Mouse (Mus musculus): Measurements from ENCODE around the gene Tnf. TPM values are rescaled to one million over a fixed set of nuclear protein-coding genes. Genes with fewer than 3 reads are reported as not detected.

Tnf gene
- polyA plus RNA-seq, 1 experiment from 2014 or later = not detected

- TF ChIP-seq CTCF (IDR thresholded peaks at IDR 0.05) = no peak
- no peak for DNase-seq (ENCODE audit: low read depth, low spot score)
- POLR2A ChIA-PET = interaction anchor here (0.7 kb wide), 1 partner anchor 16 kb away, joined by 4 read pairs; the partner anchor contains the start of gene Aif1
- no peaks in the 10 kb centered on the region for H3K27me3 ChIP-seq
- CTCF ChIA-PET = no interaction called here
- in situ Hi-C loops (cut with MboI; ENCODE audit: low pct_unique_long_range_greater_than_20kb) = no loop called here
- ATAC-seq = no peak
These were observed 10.1 kb downstream of the Tnf start for GRCm38 (mm10) chr17:35191723-35192122.

GRCm38 (mm10) chr17:35190096-35190495, 11.7 kb downstream of the Tnf start:
- CTCF ChIA-PET = interaction anchor here (1.0 to 1.4 kb wide), 3 partner anchors 11 to 15 kb away, joined by 3 read pairs; partner anchors contain the start of gene Tnf
- no peak for TF ChIP-seq CTCF (IDR thresholded peaks at IDR 0.05)
- DNase-seq (ENCODE audit: low read depth, low spot score) = no peak
- ATAC-seq = no peak
- in situ Hi-C loops (cut with MboI; ENCODE audit: low pct_unique_long_range_greater_than_20kb) = no loop called here
- POLR2A ChIA-PET = interaction anchor here (0.9 kb wide), 1 partner anchor 339 kb away, joined by 3 read pairs; no protein-coding TSS in a partner anchor
- no peaks in the 10 kb centered on the region for H3K27me3 ChIP-seq

GRCm38 (mm10) chr17:35189186-35189585, 12.6 kb downstream of the Tnf start:
- ChIA-PET CTCF (interaction anchor here (1.0 kb wide), 1 partner anchor 14 kb away, joined by 3 read pairs; no protein-coding TSS in a partner anchor), POLR2A (interaction anchor here (0.9 kb wide), 1 partner anchor 338 kb away, joined by 3 read pairs; no protein-coding TSS in a partner anchor)
- no peaks in the 10 kb centered on the region for H3K27me3 ChIP-seq
- DNase-seq (ENCODE audit: low read depth, low spot score) (no peak), ATAC-seq (no peak)
- TF ChIP-seq CTCF (IDR thresholded peaks at IDR 0.05) = no peak
- in situ Hi-C loops (cut with MboI; ENCODE audit: low pct_unique_long_range_greater_than_20kb) = no loop called here

GRCm38 (mm10) chr17:35187959-35188610, 13.7 kb downstream of the Tnf start, which contains the start of gene Lst1:
Lst1 (minus strand) TSS chr17:35188439.
- DNase-seq (ENCODE audit: low read depth, low spot score) = no peak

GRCm38 (mm10) chr17:35187345-35187744, 14.5 kb downstream of the Tnf start:
- CTCF ChIA-PET = interaction anchor here (1.0 kb wide), 1 partner anchor 41 kb away, joined by 3 read pairs; no protein-coding TSS in a partner anchor
- in situ Hi-C loops (cut with MboI; ENCODE audit: low pct_unique_long_range_greater_than_20kb) = no loop called here
- DNase-seq (ENCODE audit: low read depth, low spot score) (no peak), ATAC-seq (no peak)
- POLR2A ChIA-PET = interaction anchor here (1.0 kb wide), 1 partner anchor 44 kb away, joined by 3 read pairs; no protein-coding TSS in a partner anchor
- no peak for TF ChIP-seq CTCF (IDR thresholded peaks at IDR 0.05)
- no peaks in the 10 kb centered on the region for H3K27me3 ChIP-seq

More at GRCm38 (mm10) chr17:35187959-35188610, 13.7 kb downstream of the Tnf start, which contains the start of gene Lst1:
- no peak for TF ChIP-seq CTCF (IDR thresholded peaks at IDR 0.05)
- H3K27me3 ChIP-seq = no peaks in the 10 kb centered on the region
- ATAC-seq = no peak
- ChIA-PET POLR2A (interaction anchor here (1.0 kb wide), 1 partner anchor 43 kb away, joined by 3 read pairs; no protein-coding TSS in a partner anchor), CTCF (no interaction called here)
- in situ Hi-C loops (cut with MboI; ENCODE audit: low pct_unique_long_range_greater_than_20kb) = no loop called here

GRCm38 (mm10) chr17:35186681-35187080, 15.1 kb downstream of the Tnf start:
- no peak for ATAC-seq
- TF ChIP-seq CTCF (IDR thresholded peaks at IDR 0.05) = no peak
- no peak for DNase-seq (ENCODE audit: low read depth, low spot score)
- ChIA-PET CTCF (interaction anchor here (1.0 kb wide), 1 partner anchor 42 kb away, joined by 3 read pairs; no protein-coding TSS in a partner anchor), POLR2A (no interaction called here)
- no peaks in the 10 kb centered on the region for H3K27me3 ChIP-seq
- in situ Hi-C loops (cut with MboI; ENCODE audit: low pct_unique_long_range_greater_than_20kb) = no loop called here

GRCm38 (mm10) chr17:35185639-35186611, 15.9 kb downstream of the Tnf start:
- POLR2A ChIA-PET = no interaction called here
- CTCF ChIA-PET = interaction anchor here (1.2 to 3.9 kb wide), 3 partner anchors 9 to 19 kb away, joined by 3 to 13 read pairs (median 12); no protein-coding TSS in a partner anchor
- in situ Hi-C loops (cut with MboI; ENCODE audit: low pct_unique_long_range_greater_than_20kb) = no loop called here

GRCm38 (mm10) chr17:35180093-35180492, 21.7 kb downstream of the Tnf start:
- ATAC-seq (no peak), DNase-seq (ENCODE audit: low read depth, low spot score) (no peak)
- no peaks in the 10 kb centered on the region for H3K27me3 ChIP-seq
- TF ChIP-seq CTCF (IDR thresholded peaks at IDR 0.05) = no peak
- in situ Hi-C loops (cut with MboI; ENCODE audit: low pct_unique_long_range_greater_than_20kb) = no loop called here
- POLR2A ChIA-PET = interaction anchor here (0.6 kb wide), 1 partner anchor 9 kb away, joined by 3 read pairs; no protein-coding TSS in a partner anchor
- CTCF ChIA-PET = interaction anchor here (0.8 to 1.0 kb wide), 3 partner anchors 11 to 53 kb away, joined by 3 to 5 read pairs (median 4); no protein-coding TSS in a partner anchor

More at GRCm38 (mm10) chr17:35185639-35186611, 15.9 kb downstream of the Tnf start:
- no peak for TF ChIP-seq CTCF (IDR thresholded peaks at IDR 0.05)
- DNase-seq (ENCODE audit: low read depth, low spot score) = no peak
- H3K27me3 ChIP-seq = no peaks in the 10 kb centered on the region
- ATAC-seq = no peak

- no peaks in the 10 kb centered on the region for H3K27me3 ChIP-seq
- ATAC-seq (peak; percentile 82), DNase-seq (ENCODE audit: low read depth, low spot score) (peak; percentile 15)
- POLR2A ChIA-PET = no interaction called here
- CTCF ChIA-PET = interaction anchor here (0.6 to 2.0 kb wide), 11 partner anchors 10 to 194 kb away, joined by 3 to 24 read pairs (median 3); no protein-coding TSS in a partner anchor
- TF ChIP-seq CTCF (IDR thresholded peaks at IDR 0.05) = peak; percentile 93
- in situ Hi-C loops (cut with MboI; ENCODE audit: low pct_unique_long_range_greater_than_20kb) = no loop called here
These were observed 23.3 kb downstream of the Tnf start for GRCm38 (mm10) chr17:35178528-35178927.

- in situ Hi-C loops (cut with MboI; ENCODE audit: low pct_unique_long_range_greater_than_20kb) = no loop called here
- TF ChIP-seq CTCF (IDR thresholded peaks at IDR 0.05) = no peak
- ChIA-PET CTCF (interaction anchor here (12.3 kb wide), 1 partner anchor 57 kb away, joined by 239 read pairs; the partner anchor contains the start of genes Atp6v1g2, Ddx39b and Nfkbil1), POLR2A (interaction anchor here (0.6 kb wide), 1 partner anchor 16 kb away, joined by 4 read pairs; no protein-coding TSS in a partner anchor)
- H3K27me3 ChIP-seq = no peaks in the 10 kb centered on the region
- ATAC-seq (no peak), DNase-seq (ENCODE audit: low read depth, low spot score) (no peak)
These were observed 25.8 kb downstream of the Tnf start, which contains the start of gene Aif1 for GRCm38 (mm10) chr17:35175968-35176367. Aif1 (minus strand) TSS chr17:35176068.
